Mouse (Mus musculus) liver, embryonic 15.5 days (tissue): ENCODE results near the gene Camkk1. TPM values are rescaled to one million over a fixed set of nuclear protein-coding genes. Genes with fewer than 3 reads are reported as not detected.

Experiments
- ATAC-seq: fragments of 200-750 bp; cut with Nextera tagmentation; 2 replicates; pipeline ENCODE4 v1.8.0; 2017; ENCODE audit warnings: moderate number of reproducible peaks, mild to moderate bottlenecking, moderate library complexity; ENCODE audit not compliant: insufficient read depth
- H3K27ac ChIP-seq: fragments of 300-500 bp; sonication (generic); replicated peaks from 2 replicates; pipeline ENCODE4 v1.5.1; 2015; ENCODE audit warnings: mild to moderate bottlenecking, inconsistent platforms
- H3K27me3 ChIP-seq: fragments of 300-500 bp; sonication (generic); 2 replicates; pipeline ENCODE4 v1.6.1; 2015; ENCODE audit warnings: mild to moderate bottlenecking, inconsistent platforms
- H3K36me3 ChIP-seq: fragments of 300-500 bp; sonication (generic); replicated peaks from 2 replicates; pipeline ENCODE4 v1.6.1; 2015; ENCODE audit warnings: moderate library complexity, mild to moderate bottlenecking, inconsistent platforms
- H3K4me1 ChIP-seq: fragments of 300-500 bp; sonication (generic); replicated peaks from 2 replicates; pipeline ENCODE4 v1.6.1; 2015; ENCODE audit warnings: inconsistent platforms
- H3K4me2 ChIP-seq: fragments of 300-500 bp; sonication (generic); 2 replicates; pipeline ENCODE4 v1.6.1; 2015; ENCODE audit warnings: moderate library complexity, mild to moderate bottlenecking, inconsistent platforms
- H3K4me3 ChIP-seq: fragments of 300-500 bp; sonication (generic); replicated peaks from 2 replicates; pipeline ENCODE4 v1.5.1; 2015; ENCODE audit warnings: mild to moderate bottlenecking, inconsistent platforms
- H3K9ac ChIP-seq: fragments of 300-500 bp; sonication (generic); 2 replicates; pipeline ENCODE4 v1.6.1; 2015; ENCODE audit warnings: moderate library complexity, mild to moderate bottlenecking, inconsistent platforms
- H3K9me3 ChIP-seq: fragments of 300-500 bp; sonication (generic); replicated peaks from 2 replicates; pipeline ENCODE4 v1.6.1; 2016; ENCODE audit warnings: inconsistent platforms
- WGBS: fragments of 180-500 bp; shearing (Covaris S2); methylation state at CpG from one replicate; pipeline ENCODE4 v1.1.7; 2015; ENCODE audit warnings: mixed read lengths; ENCODE audit not compliant: insufficient replicate concordance; 5-methylcytosine and 5-hydroxymethylcytosine counted together
- polyA plus RNA-seq: library from polyadenylated mRNA; unstranded; fragments of >200 nt; fragmentation: Nextera tagmentation; extraction: Ambion mirVana; gene quantifications from 2 replicates; pipeline ENCODE4 v1.2.1, GENCODE M21; 2015

The Camkk1 gene
- polyA plus RNA-seq, 1 experiment from 2014 or later = 0.73 TPM

DNA sequence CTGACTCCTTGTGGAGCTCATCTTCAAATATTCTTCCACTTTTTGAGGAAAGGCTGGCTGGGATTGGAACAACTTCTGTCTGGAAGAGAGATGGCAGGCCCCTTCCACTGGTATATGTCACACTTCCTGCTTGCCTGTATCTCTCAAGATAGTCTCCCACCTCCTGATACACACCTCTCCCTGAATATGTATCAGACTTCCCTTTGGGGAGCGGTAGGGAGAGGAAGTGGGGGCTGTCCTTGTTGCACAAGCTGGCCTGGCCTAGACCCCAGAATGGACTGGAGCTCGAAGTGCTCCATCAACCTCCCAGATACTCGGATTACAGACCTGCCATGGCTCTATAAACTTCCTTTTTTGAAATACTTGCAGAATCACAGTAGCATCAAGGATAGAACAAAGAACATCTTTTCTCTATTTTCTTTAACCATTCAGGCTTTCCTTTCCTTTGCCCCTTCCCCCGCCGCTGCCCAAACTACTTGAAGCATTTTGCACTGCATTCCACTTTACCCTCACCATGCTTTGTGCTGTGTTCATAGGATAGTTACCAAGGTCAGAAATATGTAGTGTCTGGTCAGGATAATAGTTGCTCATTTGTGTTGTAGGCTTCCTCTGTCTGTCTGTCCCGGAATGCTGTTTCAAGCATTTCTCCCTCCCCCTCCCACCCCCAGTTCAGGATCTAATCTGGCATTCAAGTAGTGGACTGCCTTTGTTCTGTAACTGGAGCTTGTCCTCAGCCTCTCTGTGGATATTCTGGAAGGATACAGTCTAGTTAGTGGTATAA, 69.1 kb downstream of the Camkk1 start:
- no peak overlapping the region for H3K4me3 ChIP-seq
- H3K9me3 ChIP-seq = no peaks in the 10 kb centered on the region
- ATAC-seq = no peak
- no peak overlapping the region for H3K27ac ChIP-seq
- H3K4me1 ChIP-seq = peaks cover 20% of the 10 kb centered on the region
- H3K27me3 ChIP-seq = no peaks in the 10 kb centered on the region
- H3K4me2 ChIP-seq = no peak overlapping the region
- H3K9ac ChIP-seq = no peak overlapping the region
- H3K36me3 ChIP-seq = 0 out of 2 replicates have a peak, but pooled peaks cover 14% of the 10 kb centered on the region
- 40% methylated on average over 6 of the region's 6 CpGs for WGBS

DNA sequence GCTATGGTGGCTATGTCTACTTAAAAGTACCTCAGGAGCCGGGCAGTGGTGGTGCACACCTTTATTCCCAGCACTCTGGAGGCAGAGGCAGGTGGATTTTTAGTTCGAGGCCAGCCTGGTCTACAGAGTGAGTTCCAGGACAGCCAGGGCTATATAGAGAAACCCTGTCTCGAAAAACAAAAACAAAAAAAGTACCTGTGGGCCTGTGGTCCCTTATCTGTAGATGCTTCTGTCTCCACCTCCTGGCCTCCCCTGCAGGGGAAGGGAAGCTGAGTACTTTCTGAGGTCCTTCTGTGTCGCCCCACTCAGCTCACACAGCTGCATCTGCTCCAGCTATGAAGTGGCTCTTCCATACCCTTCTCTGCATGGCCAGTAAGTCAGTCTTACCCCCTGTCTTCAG, 71.5 kb downstream of the Camkk1 start, which contains the start of gene Itgae:
Itgae (plus strand) TSS at position 301 of the 400 bp plus-strand sequence.
- no peaks in the 10 kb centered on the region for H3K27me3 ChIP-seq
- no peak for ATAC-seq
- H3K36me3 ChIP-seq = no peaks in the 10 kb centered on the region
- no peak within 1 kb of the TSS for H3K4me2 ChIP-seq
- 47% methylated on average over 4 of the region's 4 CpGs for WGBS
- H3K27ac ChIP-seq = no peak within 1 kb of the TSS
- H3K4me1 ChIP-seq = peaks cover 5% of the 10 kb centered on the region
- no peaks in the 10 kb centered on the region for H3K9me3 ChIP-seq
- H3K9ac ChIP-seq = no peak within 1 kb of the TSS
- H3K4me3 ChIP-seq = no peak within 1 kb of the TSS

DNA sequence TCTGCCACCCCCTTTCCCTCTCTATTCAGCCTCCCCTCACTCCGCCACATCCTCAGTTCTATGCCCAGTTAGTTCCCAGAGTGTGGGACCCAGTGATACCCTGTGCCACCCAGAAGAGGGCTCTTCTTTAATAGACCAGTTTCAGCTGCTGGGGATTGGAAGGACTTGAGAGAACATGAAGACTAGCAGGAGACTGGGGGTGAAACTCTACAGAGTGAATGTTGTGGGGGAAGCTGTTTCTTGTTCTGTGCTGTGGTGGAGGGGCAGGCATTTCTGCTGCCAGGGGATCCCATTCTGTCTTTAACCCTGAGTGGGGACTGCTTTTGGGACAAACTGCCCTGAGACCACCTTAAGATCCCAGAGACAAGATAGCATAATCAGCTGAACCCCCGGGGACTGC, 72.0 kb downstream of the Camkk1 start:
- Histone ChIP-seq H3K4me2 (no peak overlapping the region), H3K27ac (no peak overlapping the region), H3K27me3 (no peaks in the 10 kb centered on the region), H3K4me3 (no peak overlapping the region), H3K9ac (no peak overlapping the region), H3K36me3 (no peaks in the 10 kb centered on the region), H3K4me1 (peaks cover under 1% of the 10 kb centered on the region), H3K9me3 (no peaks in the 10 kb centered on the region)
- 75% methylated on average over 2 of the region's 2 CpGs for WGBS
- no peak for ATAC-seq

Other genes starting within 250 kb of the Camkk1 start
- 3.9 and 4.5 TPM in 2 replicates for gene Cyb5d2, start 222.9 kb upstream of the Camkk1 start, polyA plus RNA-seq
- 3.7 and 4.2 TPM in 2 replicates for gene Zzef1, start 222.8 kb upstream of the Camkk1 start, polyA plus RNA-seq
- gene Atp2a3, start 57.8 kb upstream of the Camkk1 start, polyA plus RNA-seq = 10.6 and 12.8 TPM in 2 replicates
- gene P2rx1, start 19.9 kb upstream of the Camkk1 start, polyA plus RNA-seq = 6.6 and 7.5 TPM in 2 replicates
- 3.9 and 4.2 TPM in 2 replicates for gene Ncbp3, start 28.8 kb downstream of the Camkk1 start, polyA plus RNA-seq
- 0.16 and 0.17 TPM in 2 replicates for gene Itgae, start 71.6 kb downstream of the Camkk1 start, polyA plus RNA-seq
- 11.8 and 12.8 TPM in 2 replicates for gene Haspin, start 119.3 kb downstream of the Camkk1 start, polyA plus RNA-seq
- gene P2rx5, start 141.4 kb downstream of the Camkk1 start, polyA plus RNA-seq = 0.15 and 0.20 TPM in 2 replicates
- gene Emc6, start 158.0 kb downstream of the Camkk1 start, polyA plus RNA-seq = 73.0 and 73.6 TPM in 2 replicates
- 29.6 and 32.7 TPM in 2 replicates for gene Tax1bp3, start 158.1 kb downstream of the Camkk1 start, polyA plus RNA-seq
- gene Ctns, start 180.0 kb downstream of the Camkk1 start, polyA plus RNA-seq = 7.1 and 7.8 TPM in 2 replicates
- 2.8 and 3.0 TPM in 2 replicates for gene Shpk, start 180.5 kb downstream of the Camkk1 start, polyA plus RNA-seq
- 0.23 and 0.35 TPM in 2 replicates for gene Trpv1, start 215.3 kb downstream of the Camkk1 start, polyA plus RNA-seq
- 0.02 TPM in 2 replicates for gene Trpv3, start 248.4 kb downstream of the Camkk1 start, polyA plus RNA-seq